Mouse (Mus musculus) spleen, adult 18-20 months (tissue): Measurements from ENCODE around the gene B3gat3.

ENCODE experiments used
- DNase-seq, 2 experiments: peaks; one replicate each; pipeline ENCODE4 v3.0.0; 2022; ENCODE audit warnings: mixed read lengths in 2 of 2

The B3gat3 gene

DNA sequence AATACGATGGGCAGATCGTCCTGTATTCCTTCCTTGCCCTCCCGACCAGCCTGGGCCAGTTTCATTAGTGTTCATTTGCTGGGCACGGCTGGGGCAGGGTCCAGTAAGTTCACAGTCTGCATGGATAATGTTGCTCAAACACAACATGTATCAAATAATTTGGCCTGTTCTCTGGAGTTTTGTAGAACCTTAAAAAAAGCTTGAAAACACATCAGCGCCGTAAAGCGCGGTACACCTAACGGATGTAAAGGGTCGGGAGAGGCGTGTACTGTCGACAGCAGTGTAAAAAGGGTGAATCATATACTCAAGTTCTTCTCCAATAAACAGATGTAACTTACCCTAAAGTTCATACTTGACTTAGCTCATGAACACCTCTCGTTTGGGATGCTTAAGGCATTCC, 21.6 kb upstream of the B3gat3 start:
- DNase-seq: no peak

DNA sequence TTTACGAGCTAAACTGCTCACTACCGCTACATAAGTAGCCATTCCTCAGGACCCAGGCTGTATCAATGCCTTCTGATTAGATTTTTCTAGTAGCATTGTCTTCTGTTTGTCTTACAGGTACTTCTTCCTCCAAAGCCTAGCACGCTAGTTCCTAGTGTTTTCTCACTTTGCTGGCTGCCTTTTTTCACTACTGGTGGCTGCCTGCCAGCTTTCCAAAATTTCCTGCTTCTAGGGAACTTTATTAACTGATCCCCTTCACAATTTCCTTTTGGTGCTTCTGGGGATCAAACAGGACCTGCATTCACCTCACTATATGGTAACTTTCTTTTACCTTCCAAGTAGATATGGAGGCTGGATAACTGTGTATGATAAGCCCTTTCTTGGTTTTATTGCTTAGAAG, 21.1 kb upstream of the B3gat3 start:
- no peak for DNase-seq

DNA sequence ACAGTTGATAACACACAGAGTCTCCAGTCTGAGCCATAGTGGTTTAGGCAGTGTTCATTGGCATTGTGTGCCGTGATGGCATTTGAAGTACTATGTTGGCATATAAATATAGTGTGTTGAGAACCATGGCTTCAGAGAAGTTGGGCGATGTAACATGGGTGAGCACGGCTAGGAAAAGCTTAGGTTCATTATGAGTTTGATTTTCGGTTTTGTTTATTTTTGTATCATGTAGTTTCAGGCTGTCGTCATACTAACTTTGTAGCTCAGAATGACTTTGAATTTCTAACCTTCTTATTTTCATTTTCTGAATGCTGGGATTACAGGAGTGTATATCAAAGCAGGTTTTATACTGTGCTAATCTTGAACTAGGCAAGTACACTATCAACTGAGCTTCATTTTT, 16.8 kb upstream of the B3gat3 start:
- DNase-seq: no peak

DNA sequence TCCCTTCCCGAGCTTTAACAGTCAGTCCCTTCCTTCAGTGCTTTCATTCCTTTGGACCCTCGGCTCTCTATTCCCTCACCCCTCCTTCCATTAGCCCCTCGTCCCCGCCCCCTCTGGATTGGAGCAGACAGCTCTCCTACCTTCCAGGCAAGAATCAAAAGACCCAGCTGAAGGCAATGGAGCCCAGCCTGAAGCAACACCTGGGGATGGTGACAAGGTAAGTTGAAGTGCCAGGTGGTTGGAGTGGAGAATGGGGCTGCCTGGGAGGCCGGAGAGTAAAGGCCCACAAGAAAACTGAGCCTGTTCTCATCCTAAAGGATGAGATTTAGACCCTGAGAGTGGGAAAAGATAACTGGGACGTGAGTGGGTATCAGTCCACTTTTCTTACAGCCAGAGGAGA, 11.6 kb upstream of the B3gat3 start:
- DNase-seq: no peak

DNA sequence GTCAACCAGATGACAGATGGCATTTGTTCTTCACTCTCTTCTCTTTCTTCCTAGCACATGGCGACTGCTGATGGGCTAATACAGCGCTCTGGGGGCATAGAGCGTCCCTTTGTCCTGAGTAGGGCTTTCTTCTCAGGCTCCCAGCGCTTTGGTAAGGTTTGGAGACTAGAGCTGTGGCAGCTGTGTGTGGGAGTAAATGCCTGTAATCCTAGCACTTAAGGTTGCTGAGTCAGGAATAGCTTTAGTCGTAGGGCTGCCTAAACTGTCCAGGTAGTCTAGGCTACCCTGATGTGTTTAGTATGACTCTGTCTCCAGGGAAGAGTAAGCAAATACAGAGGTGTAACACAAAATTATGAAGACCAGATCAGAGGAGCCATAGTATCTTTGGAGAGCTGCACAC, 8.4 kb upstream of the B3gat3 start:
- no peak for DNase-seq

DNA sequence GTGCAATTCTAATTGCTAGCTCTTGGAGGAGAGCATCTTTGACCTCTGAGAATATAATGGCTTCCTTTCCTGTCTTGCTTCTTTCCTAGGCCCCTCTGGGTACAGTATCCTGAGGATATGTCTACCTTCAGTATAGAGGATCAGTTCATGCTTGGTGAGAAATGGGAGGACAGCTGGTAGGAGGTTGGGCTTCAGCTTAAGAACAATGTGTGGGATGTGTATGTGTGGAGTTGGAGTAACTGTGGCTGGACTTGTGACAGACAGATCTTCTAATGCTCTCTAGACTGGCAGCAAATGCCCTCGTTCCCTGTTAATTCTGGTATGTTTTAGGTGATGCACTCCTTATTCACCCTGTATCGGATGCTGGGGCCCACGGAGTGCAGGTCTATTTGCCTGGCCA, 6.0 kb upstream of the B3gat3 start:
- no peak for DNase-seq

DNA sequence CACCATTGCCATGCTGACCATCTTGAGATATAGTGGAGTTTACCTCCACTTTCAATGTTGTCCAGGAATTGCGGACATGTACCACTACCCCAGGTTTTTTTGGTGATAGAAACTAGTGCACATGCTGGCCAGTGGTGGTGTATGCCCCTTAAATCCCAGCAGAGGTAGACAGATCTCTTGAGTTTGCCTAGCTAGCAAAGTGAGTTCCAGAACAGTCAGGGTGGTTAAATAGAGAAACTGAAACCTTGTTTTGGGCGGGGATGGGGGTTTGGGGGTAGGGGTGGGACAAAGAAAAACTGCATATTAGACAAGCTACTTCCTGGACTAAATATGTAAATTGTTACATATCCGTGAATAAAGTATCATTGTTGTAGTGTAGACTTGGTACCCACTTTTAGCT, 1.2 kb upstream of the B3gat3 start:
- DNase-seq: no peak

DNA sequence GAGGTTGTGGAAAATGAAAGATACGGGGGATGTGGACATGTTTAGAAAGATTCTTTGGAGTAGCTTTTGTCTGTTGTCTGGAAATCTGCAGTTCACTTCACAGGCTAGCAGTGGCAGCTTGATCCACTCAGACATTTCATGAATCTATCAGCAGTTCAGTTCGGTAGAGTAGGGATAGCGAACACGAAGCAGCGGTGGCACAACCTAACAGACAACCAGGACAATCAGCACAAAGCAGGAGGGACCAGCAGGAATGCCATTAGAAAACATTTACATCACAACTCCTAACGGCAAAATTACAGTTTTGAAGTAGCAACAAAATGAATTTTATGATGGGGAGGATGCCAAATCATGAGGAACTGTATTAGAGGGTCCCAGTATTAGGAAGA, 496 bp upstream of the B3gat3 start:
- no peak for DNase-seq

DNA sequence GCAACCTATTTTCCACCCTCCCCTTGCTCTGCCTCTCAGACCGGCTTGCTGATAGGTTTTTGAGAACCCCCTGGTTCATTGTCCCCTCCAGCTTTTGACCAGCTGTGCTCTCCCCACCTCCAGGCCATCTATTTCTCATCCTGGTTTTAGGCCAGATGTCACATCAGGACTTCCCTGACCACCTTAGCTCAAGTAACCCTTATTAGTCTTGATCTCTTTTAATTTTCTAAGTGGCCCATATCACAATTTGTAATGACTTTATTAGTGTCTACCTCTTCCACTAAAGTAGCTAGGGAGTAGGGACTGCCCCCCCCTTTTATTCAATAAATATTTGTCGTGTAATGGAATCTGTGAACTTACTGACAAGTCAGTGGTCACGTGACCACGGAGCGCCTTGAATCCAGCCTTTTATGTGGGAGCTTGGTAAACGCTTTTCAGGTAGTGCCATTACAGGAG, 690 bp downstream of the B3gat3 start:
- no peak for DNase-seq

DNA sequence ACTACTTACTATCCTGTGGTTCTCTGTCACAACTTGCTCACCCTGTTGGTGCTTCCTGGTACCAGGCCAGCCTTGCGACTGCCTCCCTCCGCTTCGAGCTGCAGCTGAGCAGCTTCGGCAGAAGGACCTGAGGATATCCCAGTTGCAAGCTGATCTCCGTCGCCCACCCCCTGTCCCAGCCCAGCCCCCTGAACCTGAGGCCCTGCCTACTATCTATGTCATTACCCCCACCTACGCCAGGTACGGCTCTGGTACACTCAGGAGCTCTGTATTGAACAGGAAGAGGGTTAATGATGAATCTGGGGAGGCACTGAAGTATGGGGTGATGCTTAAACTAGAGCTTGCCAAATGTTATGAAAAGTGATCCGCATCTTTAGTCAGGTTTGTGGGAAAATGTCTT, 1.6 kb downstream of the B3gat3 start:
- no peak for DNase-seq

DNA sequence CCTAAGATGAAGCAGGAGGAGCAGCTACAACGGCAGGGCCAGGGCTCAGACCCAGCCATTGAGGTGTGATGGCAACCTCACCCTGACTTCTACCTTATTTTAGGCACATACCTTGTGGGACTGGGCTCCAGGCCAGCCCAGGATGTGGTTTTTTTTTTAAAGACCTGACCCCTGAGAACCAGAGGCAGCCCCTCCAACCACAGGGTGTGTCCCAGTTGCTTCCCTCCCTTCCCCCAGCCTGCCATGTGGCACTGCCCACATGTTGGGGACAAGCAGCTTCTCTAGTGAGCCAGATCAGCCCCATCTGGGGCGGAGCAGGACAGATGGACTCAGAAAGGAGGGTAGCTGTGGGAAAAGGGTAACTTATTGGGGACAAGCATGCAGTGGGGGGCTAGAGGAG, 6.6 kb downstream of the B3gat3 start:
- peak in 1 of 2 experiments; percentile 42 for DNase-seq

DNA sequence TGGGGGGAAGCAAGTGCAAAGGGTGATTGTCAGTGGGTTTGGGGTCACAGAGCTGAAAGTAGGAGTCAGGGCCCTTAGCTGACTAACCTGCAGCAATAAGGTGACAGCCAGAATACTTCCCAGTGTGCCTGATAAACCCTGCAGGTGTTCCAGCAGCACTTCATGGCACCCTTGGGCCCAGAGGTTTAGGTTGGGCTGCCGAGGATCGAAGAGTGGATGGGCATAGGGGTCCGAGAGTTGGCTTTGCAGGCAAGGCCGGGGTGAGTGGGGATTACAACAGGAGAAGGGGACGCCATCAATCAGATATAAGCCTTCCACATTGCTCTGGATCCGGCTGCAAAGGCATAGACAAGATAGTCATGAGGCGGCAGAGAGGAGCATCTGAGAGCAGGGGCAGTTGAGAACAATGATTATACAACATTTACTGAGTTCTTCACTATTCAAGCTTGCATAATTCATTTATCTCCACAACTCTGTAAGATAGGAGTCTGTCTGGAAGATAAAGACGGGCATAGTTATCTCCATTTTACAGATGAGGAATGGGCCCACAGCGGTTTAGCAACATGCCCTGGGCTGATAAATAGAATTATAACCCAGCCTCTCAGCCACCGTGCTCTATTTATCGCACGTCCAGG, 7.8 kb downstream of the B3gat3 start:
- DNase-seq: no peak

DNA sequence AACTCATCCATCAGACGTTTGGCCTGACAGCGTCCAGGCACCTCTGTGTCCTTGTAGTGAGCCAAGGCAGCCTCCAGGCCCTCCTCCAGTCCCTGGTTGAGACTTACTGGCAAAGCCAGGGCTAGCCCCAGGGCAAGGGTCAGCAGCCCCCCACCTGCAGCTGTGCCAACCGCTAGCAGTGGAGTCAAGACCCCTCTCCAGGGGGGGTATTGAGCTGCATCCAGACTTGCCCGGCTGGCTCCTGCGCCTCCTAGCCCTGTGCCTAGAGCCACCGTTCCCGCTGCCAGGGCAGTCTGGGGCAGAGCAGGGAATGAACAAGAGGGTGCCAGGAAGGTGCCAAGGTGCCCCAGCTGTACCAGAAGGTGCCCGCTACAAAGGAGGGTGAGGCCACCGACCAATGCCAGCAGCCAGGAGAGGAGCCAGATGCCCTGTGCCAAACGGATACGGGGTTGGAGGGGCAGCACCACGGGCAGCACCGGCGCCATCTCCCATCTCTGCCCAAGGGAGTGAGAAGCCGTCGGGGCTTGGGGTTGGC, 8.6 kb downstream of the B3gat3 start:
- DNase-seq: no peak

DNA sequence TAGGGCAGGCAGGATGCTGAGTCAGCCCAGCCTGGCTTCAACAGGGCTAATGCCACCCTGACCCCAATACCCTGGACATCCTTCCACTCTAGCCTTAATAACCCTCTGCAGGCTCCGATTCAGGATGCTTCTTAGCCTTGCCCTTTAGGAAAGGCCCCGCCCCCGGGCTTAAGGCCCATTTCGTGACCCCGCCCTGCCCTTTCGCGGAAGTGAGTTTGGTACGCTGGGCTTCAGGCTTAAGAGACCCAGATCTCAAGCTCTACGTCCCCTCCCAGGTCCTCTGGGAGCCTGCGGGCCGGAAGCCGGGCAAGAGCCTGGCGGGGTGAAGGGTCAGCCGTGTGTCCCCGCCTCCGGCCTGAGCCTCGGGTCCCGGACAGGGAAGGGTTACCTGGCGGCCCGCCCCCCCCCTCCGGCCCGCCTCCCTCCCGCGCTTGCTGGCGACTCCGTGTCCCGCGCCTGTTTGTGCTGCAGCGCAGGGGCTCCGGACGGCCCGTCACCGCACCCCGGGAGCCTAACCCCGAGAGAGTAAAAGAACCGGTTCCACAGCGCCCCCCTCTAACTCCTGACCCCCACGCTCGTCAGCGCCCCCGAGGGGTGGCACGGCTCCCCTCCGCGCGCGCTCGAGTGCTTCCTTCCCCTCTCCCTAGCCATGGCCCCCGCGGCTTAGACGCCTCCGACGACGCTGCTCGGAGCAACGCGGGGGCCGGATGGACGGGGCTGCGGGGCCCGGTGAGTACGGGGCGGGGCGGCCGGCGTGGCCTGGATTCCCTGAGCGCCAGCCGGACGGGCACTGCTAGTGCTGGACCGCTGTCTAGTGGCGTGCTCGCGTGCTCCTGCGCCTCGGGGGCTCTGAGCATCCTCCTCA, 9.3 kb downstream of the B3gat3 start, which contains the start of the genes Rom1 and Eml3:
Rom1 (minus strand) TSS at position 133 of the 865 bp plus-strand sequence.
Eml3 (plus strand) TSS at position 329 of the 865 bp plus-strand sequence.
- peak; percentile 83 to 89 for DNase-seq

DNA sequence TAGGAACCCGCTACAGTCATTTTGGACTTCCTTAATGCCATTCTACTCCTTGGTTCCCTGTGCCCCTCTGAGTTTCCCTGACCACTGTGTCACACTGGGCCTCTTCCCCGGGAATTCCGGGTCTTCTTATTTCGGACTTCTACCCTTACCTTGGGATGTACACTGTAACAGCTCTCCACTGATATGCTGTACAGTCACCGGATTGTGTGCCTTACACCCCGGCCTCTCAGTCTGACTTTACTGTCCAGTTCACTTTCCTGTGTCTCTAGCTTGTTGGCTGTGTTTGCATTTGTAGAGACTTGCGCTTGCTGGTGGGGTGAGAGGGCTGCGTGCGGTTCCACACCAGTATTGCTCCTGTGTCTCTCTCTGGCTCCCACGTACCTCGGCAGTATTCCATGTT, 9.9 kb downstream of the B3gat3 start:
- no peak for DNase-seq

DNA sequence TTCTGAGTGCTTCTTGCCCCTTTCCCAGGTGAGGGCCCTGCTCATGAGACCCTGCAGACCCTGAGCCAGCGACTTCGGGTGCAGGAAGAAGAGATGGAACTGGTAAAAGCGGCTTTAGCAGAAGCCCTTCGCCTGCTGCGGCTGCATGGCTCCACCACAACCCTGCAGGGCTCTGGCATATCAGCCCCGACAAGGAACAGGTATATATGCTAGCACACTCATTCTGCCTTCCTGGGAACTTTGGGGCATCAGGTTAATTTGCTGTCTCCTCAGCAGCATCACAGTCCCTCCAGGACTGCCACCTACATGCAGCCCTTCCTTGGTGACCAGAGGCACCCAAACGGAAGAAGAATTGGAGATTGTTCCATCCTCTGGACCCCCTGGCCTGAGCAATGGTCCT, 10.6 kb downstream of the B3gat3 start:
- DNase-seq: no peak

DNA sequence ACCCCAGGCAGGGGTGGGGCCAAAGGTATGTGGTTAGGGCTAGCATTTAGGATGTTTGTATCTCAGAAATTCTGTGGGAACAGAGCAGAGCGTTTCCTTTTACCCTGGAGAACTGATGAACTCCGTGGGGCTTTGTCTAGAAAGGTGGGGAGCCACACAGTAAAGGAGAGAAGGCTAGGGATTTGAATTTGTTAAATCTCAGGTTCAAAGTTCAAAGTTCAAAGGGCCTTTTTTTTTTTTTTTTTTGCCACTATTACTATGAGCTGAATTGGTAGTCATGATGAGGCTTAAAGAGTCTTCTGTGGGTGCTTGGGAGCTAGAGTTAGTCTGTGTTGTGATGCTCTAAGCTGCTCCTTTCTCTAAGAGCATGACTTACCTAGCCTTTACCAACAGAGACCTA, 16.6 kb downstream of the B3gat3 start:
- no peak for DNase-seq

DNA sequence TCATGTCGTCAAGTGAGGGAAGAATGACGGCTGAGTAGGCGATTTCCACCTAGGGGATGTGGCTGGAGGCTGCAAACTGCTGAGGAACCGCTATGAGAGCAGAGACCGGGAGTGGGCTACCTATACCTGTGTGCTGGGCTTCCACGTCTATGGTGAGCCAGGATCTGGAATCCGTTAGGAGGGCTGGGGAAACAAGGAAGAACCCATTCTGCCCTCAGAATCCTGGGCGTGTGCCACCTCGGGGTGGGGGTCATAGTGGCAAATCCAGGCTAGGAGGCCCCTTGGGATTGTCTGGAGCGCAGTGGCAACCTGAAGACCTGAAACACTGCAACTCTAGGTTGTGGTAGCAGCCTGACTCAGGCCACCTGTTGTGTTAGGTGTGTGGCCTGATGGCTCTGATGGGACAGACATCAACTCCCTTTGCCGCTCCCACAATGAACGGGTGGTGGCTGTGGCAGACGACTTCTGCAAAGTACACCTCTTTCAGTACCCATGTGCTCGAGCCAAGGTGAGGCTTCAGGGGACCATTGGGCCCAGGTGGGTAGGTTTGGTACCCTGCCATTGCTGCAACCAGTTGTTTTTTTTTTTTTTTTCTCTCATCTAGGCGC, 20.5 kb downstream of the B3gat3 start:
- no peak for DNase-seq

DNA sequence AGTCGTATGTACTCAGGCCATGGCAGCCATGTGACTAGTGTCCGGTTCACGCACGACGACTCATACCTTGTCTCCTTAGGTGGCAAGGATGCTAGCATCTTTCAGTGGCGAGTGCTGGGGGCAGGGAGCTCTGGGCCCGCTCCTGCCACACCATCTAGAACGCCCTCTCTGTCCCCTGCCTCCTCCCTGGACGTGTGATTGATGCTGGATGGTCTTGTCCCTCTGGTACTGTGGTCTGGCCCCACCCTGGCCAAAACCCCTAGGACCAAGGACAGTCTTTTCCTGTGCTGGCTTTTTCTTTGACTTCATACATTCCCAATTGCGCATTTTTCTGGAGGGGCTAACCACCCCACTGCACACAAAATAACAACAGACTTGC, 21.0 kb downstream of the B3gat3 start:
- DNase-seq: no peak

DNA sequence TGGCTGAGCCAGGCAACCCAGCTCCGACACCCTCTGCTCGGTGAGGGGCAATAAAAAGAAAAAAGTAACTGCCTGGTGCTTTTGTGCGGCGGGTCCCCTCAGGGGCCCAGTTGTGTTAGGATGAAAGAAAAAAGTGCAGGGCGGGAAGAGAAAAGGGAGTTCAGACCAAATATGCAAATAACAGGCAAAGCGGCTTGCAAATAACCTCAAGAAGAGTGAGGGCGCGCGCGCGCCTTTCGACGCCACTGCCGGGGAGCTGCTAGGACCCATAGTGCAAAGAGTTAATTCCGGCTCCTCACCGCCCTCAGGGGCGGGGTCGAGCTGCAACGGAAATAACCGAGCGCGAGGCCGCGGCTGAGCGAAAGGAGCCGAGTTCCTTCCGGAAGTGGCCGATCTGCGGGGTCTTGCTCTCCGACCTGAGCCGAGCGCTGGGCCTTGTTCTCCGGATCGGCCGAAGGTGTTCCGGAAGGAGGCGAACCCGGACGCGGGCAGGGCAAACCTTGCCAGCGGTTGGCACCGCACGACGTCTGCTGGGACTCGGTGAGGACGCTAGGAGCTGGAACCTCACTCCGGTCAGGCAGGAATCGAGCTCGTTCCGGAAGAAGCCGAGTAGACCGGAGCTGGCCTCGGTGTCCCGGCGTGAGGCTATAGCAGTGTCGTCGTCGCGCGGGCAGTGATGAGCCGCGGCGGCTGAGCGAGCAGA, 21.5 kb downstream of the B3gat3 start, which contains the start of gene Mta2:
Mta2 (plus strand) TSS at position 361 of the 703 bp plus-strand sequence.
- peak; percentile 95 to 96 for DNase-seq

DNA sequence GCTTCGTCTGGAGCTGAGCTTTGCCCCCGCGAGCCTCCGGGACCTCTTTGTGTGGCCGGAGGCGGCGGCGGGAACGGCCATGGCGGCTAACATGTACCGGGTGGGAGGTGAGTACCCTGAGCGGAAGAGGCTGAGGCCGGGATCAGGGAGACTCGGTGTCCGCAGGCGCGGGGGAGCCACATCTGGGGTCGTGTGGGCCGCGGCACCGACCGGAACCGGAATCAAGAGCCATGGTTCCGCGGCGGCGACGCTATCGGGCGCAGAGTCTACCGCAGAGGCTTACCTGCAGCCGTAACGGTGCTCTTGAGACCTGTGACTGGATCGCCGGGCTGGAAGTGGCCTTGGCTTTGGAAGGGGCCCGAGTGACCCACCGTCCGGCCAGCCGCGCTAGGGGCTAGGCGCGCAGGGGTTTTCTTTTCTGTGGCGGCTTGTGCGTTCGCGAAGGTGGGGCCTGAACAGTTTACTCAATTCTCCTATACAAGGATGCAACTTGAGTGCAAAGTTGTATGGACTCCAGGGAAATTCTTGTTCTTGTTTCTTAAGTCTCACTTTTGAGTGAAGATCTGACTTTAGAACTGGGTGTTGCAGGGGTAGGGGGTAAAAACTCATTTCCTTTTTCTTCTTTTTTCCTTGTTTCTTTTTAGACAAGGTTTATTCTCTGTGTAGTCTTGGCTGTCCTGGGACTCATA, 22.2 kb downstream of the B3gat3 start:
- DNase-seq: no peak

DNA sequence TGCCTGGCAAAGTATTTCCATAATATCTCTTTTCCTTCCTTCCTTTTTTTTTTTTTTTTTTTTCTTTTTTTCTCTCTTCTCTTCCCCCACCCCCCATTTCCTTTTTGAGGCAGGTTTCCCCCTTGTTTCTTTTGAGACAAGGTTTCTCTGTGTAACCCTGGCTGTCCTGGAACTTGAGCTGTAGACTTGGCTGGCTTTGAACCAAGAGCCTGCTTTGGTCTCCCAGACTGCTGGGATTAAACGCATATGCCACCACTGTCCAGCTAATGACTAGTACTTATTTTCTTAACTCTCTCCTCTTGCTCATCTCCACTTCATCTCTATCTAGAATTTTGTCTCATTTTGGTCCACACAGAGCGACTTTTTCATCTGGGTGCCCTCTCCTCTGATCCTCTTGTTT, 22.9 kb downstream of the B3gat3 start:
- no peak for DNase-seq
